Mouse (Mus musculus): ENCODE data around the gene Zfp991.
"Not testable (repeated sequence)": the region's sequence is repeated elsewhere in the genome, so short reads cannot be mapped to it uniquely, and the experiment has no call there.

DNA sequence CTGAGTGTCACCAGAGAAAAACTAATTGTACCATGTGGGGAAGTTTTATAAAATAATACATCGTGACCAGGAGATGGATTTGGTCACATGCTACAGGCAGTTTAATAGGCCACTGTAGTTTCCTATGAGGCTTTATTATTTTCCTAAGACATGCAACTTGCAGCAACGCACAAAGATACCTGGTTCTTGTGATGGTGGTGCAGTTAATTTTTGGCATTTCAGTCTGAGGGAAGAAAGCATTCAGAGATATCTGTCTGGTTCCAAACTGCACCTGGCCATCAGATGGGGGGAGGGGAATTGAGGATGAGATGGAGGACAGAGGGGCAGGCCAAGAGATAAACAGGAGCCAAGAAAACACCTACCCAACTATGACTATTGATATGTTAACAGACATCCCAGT lies 1.8 kb downstream of the Zfp991 start:
- TF ChIP-seq GATA1, TAL1 (IDR thresholded peaks at IDR 0.05; ENCODE audit: low read length): not testable (repeated sequence)
